Mouse (Mus musculus) cerebellum, adult 2 months (tissue): ENCODE measurements around the gene Olfr1247.

Experiments
- CTCF ChIP-seq: fragments of 200-500 bp; IDR thresholded peaks from 2 replicates; pipeline ENCODE4 v1.5.1; 2011; ENCODE audit warnings: low read depth, mild to moderate bottlenecking, control low read depth, low read length, moderate library complexity, borderline replicate concordance; ENCODE audit not compliant: insufficient read depth
- POLR2A ChIP-seq: fragments of 200-500 bp; IDR thresholded peaks from 2 replicates; pipeline ENCODE4 v1.6.1; 2011; ENCODE audit warnings: low read length, control low read depth, borderline replicate concordance; ENCODE audit not compliant: insufficient read depth

- TF ChIP-seq CTCF (no peak), POLR2A (no peak)
Observed at GRCm38 (mm10) chr2:89578347-89578746, 35.6 kb downstream of the Olfr1247 start, which contains the start of gene Olfr1245.
